Mouse (Mus musculus): ENCODE measurements at regions not wholly inside any gene's neighbourhood (a gene's known extent, or its start where the extent isn't known, plus 50 kb on each side); places are given as distances from the start of the nearest gene placed in this dataset.
"Not testable (repeated sequence)": the region's sequence is repeated elsewhere in the genome, so short reads cannot be mapped to it uniquely, and the experiment has no call there.

DNA sequence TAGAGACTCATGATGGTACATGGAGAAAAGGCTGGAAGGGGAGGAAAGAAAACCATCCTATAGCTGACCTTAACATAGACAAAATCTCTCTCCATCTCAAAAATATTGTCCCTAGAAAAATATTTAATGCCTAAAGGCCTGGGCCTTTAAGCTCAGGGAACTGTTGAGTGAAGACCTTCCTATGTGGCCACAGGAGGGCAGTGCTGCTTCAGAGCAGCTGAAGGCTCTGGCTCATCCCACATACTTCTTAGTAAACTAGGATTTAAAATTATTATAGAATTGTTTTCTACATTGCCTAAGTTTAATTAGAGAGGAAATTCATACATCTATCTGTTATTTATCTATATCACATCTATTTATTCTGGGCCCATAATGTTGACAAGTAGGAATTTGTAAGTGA lies 706.5 kb downstream of the Dad1 start:
- not testable (repeated sequence) for TF ChIP-seq CTCF, POLR2A (IDR thresholded peaks at IDR 0.05; ENCODE audit: insufficient read depth, low read depth, low read length)

All from olfactory bulb, adult 2 months (tissue).